Mouse (Mus musculus): Measurements from ENCODE around the gene Tm4sf4. TPM values are rescaled to one million over a fixed set of nuclear protein-coding genes. Genes with fewer than 3 reads are reported as not detected.

Tm4sf4 gene
- polyA plus RNA-seq, 1 experiment, result 0.08 TPM

- Histone ChIP-seq H3K4me3 (no peak overlapping the region), H3K27me3 (ENCODE audit: control insufficient read depth, insufficient read depth, insufficient read length) (no peaks in the 10 kb centered on the region), H3ac (ENCODE audit: control insufficient read depth, insufficient read length) (no peak overlapping the region), H3K36me3 (ENCODE audit: control insufficient read depth, insufficient read depth) (no peaks in the 10 kb centered on the region), H3K79me2 (ENCODE audit: control insufficient read depth, insufficient read depth) (no peaks in the 10 kb centered on the region), H3K4me2 (ENCODE audit: low read depth) (peak overlapping the region; percentile 72)
- TF ChIP-seq POLR2A (IDR thresholded peaks at IDR 0.05; ENCODE audit: insufficient read length, low read depth), result no peak
- no peak for TF ChIP-seq E2F4 (IDR thresholded peaks at IDR 0.05; ENCODE audit: insufficient read depth)
- no peak for TF ChIP-seq MAX (IDR thresholded peaks at IDR 0.05; ENCODE audit: low read depth)
- no peak for TF ChIP-seq MYOD1 (IDR thresholded peaks at IDR 0.05; ENCODE audit: control insufficient read depth in 1 of 3, insufficient read length in 2 of 3, low read depth in 2 of 3)
- TF ChIP-seq MYOG (IDR thresholded peaks at IDR 0.05; ENCODE audit: control insufficient read depth in 1 of 3, insufficient read depth in 1 of 3, insufficient read length in 2 of 3, low read depth in 2 of 3), result no peak
These were observed 13.6 kb upstream of the Tm4sf4 start for GRCm38 (mm10) chr3:57411535-57411934.

- Histone ChIP-seq H3ac (ENCODE audit: control insufficient read depth, insufficient read length) (no peak overlapping the region), H3K4me3 (no peak overlapping the region), H3K4me2 (ENCODE audit: low read depth) (no peak overlapping the region), H3K36me3 (ENCODE audit: control insufficient read depth, insufficient read depth) (no peaks in the 10 kb centered on the region), H3K79me2 (ENCODE audit: control insufficient read depth, insufficient read depth) (no peaks in the 10 kb centered on the region), H3K27me3 (ENCODE audit: control insufficient read depth, insufficient read depth, insufficient read length) (no peaks in the 10 kb centered on the region)
- TF ChIP-seq TCF12 (IDR thresholded peaks at IDR 0.05; ENCODE audit: insufficient read depth, poor library complexity, severe bottlenecking) (no peak), SRF (IDR thresholded peaks at IDR 0.05; ENCODE audit: control insufficient read depth, insufficient read length, low read depth) (no peak), MYOD1 (IDR thresholded peaks at IDR 0.05; ENCODE audit: control insufficient read depth in 1 of 3, insufficient read length in 2 of 3, low read depth in 2 of 3) (no peak), TCF3 (IDR thresholded peaks at IDR 0.05; ENCODE audit: insufficient read length, low read depth) (no peak), REST (IDR thresholded peaks at IDR 0.05; ENCODE audit: insufficient read depth, insufficient read length) (no peak), MAX (IDR thresholded peaks at IDR 0.05; ENCODE audit: low read depth) (no peak), E2F4 (IDR thresholded peaks at IDR 0.05; ENCODE audit: insufficient read depth) (no peak), POLR2AphosphoS2 (IDR thresholded peaks at IDR 0.05; ENCODE audit: insufficient read length, low read depth) (no peak), CEBPB (IDR thresholded peaks at IDR 0.05; ENCODE audit: insufficient read depth, poor library complexity, severe bottlenecking) (no peak), MYOG (IDR thresholded peaks at IDR 0.05; ENCODE audit: control insufficient read depth in 1 of 3, insufficient read depth in 1 of 3, insufficient read length in 2 of 3, low read depth in 2 of 3) (no peak), POLR2A (IDR thresholded peaks at IDR 0.05; ENCODE audit: insufficient read length, low read depth) (no peak), USF1 (IDR thresholded peaks at IDR 0.05; ENCODE audit: low read depth) (no peak)
These were observed 4.9 kb upstream of the Tm4sf4 start for GRCm38 (mm10) chr3:57420233-57420632.

- no peak overlapping the region for H3K4me3 ChIP-seq
- H3ac ChIP-seq (ENCODE audit: control insufficient read depth, insufficient read length), result no peak overlapping the region
- TF ChIP-seq MAX (IDR thresholded peaks at IDR 0.05; ENCODE audit: low read depth) (no peak), USF1 (IDR thresholded peaks at IDR 0.05; ENCODE audit: low read depth) (no peak), TCF3 (IDR thresholded peaks at IDR 0.05; ENCODE audit: insufficient read length, low read depth) (no peak), TCF12 (IDR thresholded peaks at IDR 0.05; ENCODE audit: insufficient read depth, poor library complexity, severe bottlenecking) (no peak), MYOD1 (IDR thresholded peaks at IDR 0.05; ENCODE audit: control insufficient read depth in 1 of 3, insufficient read length in 2 of 3, low read depth in 2 of 3) (no peak), POLR2AphosphoS2 (IDR thresholded peaks at IDR 0.05; ENCODE audit: insufficient read length, low read depth) (no peak), E2F4 (IDR thresholded peaks at IDR 0.05; ENCODE audit: insufficient read depth) (no peak), SRF (IDR thresholded peaks at IDR 0.05; ENCODE audit: control insufficient read depth, insufficient read length, low read depth) (no peak), MYOG (IDR thresholded peaks at IDR 0.05; ENCODE audit: control insufficient read depth in 1 of 3, insufficient read depth in 1 of 3, insufficient read length in 2 of 3, low read depth in 2 of 3) (no peak), POLR2A (IDR thresholded peaks at IDR 0.05; ENCODE audit: insufficient read length, low read depth) (no peak), CEBPB (IDR thresholded peaks at IDR 0.05; ENCODE audit: insufficient read depth, poor library complexity, severe bottlenecking) (no peak)
- no peaks in the 10 kb centered on the region for H3K79me2 ChIP-seq (ENCODE audit: control insufficient read depth, insufficient read depth)
- no peaks in the 10 kb centered on the region for H3K27me3 ChIP-seq (ENCODE audit: control insufficient read depth, insufficient read depth, insufficient read length)
- no peaks in the 10 kb centered on the region for H3K36me3 ChIP-seq (ENCODE audit: control insufficient read depth, insufficient read depth)
- H3K4me2 ChIP-seq (ENCODE audit: low read depth), result no peak overlapping the region
These were observed 4.5 kb upstream of the Tm4sf4 start for GRCm38 (mm10) chr3:57420660-57421059.

- no peaks in the 10 kb centered on the region for H3K79me2 ChIP-seq (ENCODE audit: control insufficient read depth, insufficient read depth)
- no peak overlapping the region for H3K4me2 ChIP-seq (ENCODE audit: low read depth)
- H3ac ChIP-seq (ENCODE audit: control insufficient read depth, insufficient read length), result no peak overlapping the region
- TF ChIP-seq E2F4 (IDR thresholded peaks at IDR 0.05; ENCODE audit: insufficient read depth), result no peak
- no peak for TF ChIP-seq POLR2A (IDR thresholded peaks at IDR 0.05; ENCODE audit: insufficient read length, low read depth)
- TF ChIP-seq MYOD1 (IDR thresholded peaks at IDR 0.05; ENCODE audit: control insufficient read depth in 1 of 3, insufficient read length in 2 of 3, low read depth in 2 of 3), result peak in 1 of 3 experiments; percentile 3
- no peak for TF ChIP-seq MAX (IDR thresholded peaks at IDR 0.05; ENCODE audit: low read depth)
- TF ChIP-seq CEBPB (IDR thresholded peaks at IDR 0.05; ENCODE audit: insufficient read depth, poor library complexity, severe bottlenecking), result no peak
- TF ChIP-seq SRF (IDR thresholded peaks at IDR 0.05; ENCODE audit: control insufficient read depth, insufficient read length, low read depth), result no peak
- no peak for TF ChIP-seq REST (IDR thresholded peaks at IDR 0.05; ENCODE audit: insufficient read depth, insufficient read length)
- peak; percentile 17 for TF ChIP-seq USF1 (IDR thresholded peaks at IDR 0.05; ENCODE audit: low read depth)
- TF ChIP-seq TCF12 (IDR thresholded peaks at IDR 0.05; ENCODE audit: insufficient read depth, poor library complexity, severe bottlenecking), result no peak
- TF ChIP-seq MYOG (IDR thresholded peaks at IDR 0.05; ENCODE audit: control insufficient read depth in 1 of 3, insufficient read depth in 1 of 3, insufficient read length in 2 of 3, low read depth in 2 of 3), result no peak
- TF ChIP-seq TCF3 (IDR thresholded peaks at IDR 0.05; ENCODE audit: insufficient read length, low read depth), result no peak
- no peak overlapping the region for H3K4me3 ChIP-seq
- no peaks in the 10 kb centered on the region for H3K36me3 ChIP-seq (ENCODE audit: control insufficient read depth, insufficient read depth)
- H3K27me3 ChIP-seq (ENCODE audit: control insufficient read depth, insufficient read depth, insufficient read length), result no peaks in the 10 kb centered on the region
These were observed 1.2 kb downstream of the Tm4sf4 start for GRCm38 (mm10) chr3:57426351-57426750.
